Mouse (Mus musculus) retina, postnatal 1 day (tissue): ENCODE measurements at regions not wholly inside any gene's neighbourhood (a gene's known extent, or its start where the extent isn't known, plus 50 kb on each side); places are given as distances from the start of the nearest gene placed in this dataset.

Experiments
- DNase-seq: peaks from one replicate; pipeline ENCODE4 v3.0.0-alpha.2; 2012

- peak; percentile 58 for DNase-seq
Observed at GRCm38 (mm10) chr5:111957698-111958097, 224.0 kb downstream of the Gm26897 start.

- DNase-seq = peak; percentile 87
Observed at GRCm38 (mm10) chr5:111958226-111958625, 224.5 kb downstream of the Gm26897 start.

GRCm38 (mm10) chr5:111965311-111965710, 231.6 kb downstream of the Gm26897 start:
- DNase-seq = no peak

GRCm38 (mm10) chr5:111968121-111968520, 234.4 kb downstream of the Gm26897 start:
- DNase-seq = no peak

GRCm38 (mm10) chr5:111968701-111969100, 235.0 kb downstream of the Gm26897 start:
- no peak for DNase-seq

GRCm38 (mm10) chr5:111971193-111971592, 237.5 kb downstream of the Gm26897 start:
- no peak for DNase-seq

GRCm38 (mm10) chr5:111971952-111972351, 238.2 kb downstream of the Gm26897 start:
- no peak for DNase-seq

GRCm38 (mm10) chr5:111975686-111976085, 242.0 kb downstream of the Gm26897 start:
- peak; percentile 75 for DNase-seq

- peak; percentile 24 for DNase-seq
Observed at GRCm38 (mm10) chr5:111979601-111980000, 245.9 kb downstream of the Gm26897 start.

- no peak for DNase-seq
Observed at GRCm38 (mm10) chr5:111982106-111982505, 248.4 kb downstream of the Gm26897 start.

- no peak for DNase-seq
Observed at GRCm38 (mm10) chr5:111985997-111986396, 252.3 kb downstream of the Gm26897 start.

- DNase-seq = peak; percentile 25
Observed at GRCm38 (mm10) chr5:111987036-111987435, 253.3 kb downstream of the Gm26897 start.

- no peak for DNase-seq
Observed at GRCm38 (mm10) chr5:111991805-111992204, 258.1 kb downstream of the Gm26897 start.

GRCm38 (mm10) chr5:111993221-111993620, 259.1 kb downstream of the Cryba4 start:
- DNase-seq = no peak

- DNase-seq = peak; percentile 48
Observed at GRCm38 (mm10) chr5:111993930-111994329, 258.4 kb downstream of the Cryba4 start.

- peak; percentile 30 for DNase-seq
Observed at GRCm38 (mm10) chr5:111996806-111997205, 255.5 kb downstream of the Cryba4 start.

GRCm38 (mm10) chr5:112001742-112002701, 250.3 kb downstream of the Cryba4 start:
- peak; percentile 99 for DNase-seq

GRCm38 (mm10) chr5:112002856-112003660, 249.3 kb downstream of the Cryba4 start:
- peak; percentile 70 for DNase-seq

GRCm38 (mm10) chr5:112004041-112004440, 248.3 kb downstream of the Cryba4 start:
- no peak for DNase-seq

- peak; percentile 57 for DNase-seq
Observed at GRCm38 (mm10) chr5:112012505-112013164, 239.7 kb downstream of the Cryba4 start.

- no peak for DNase-seq
Observed at GRCm38 (mm10) chr5:112018925-112019324, 233.4 kb downstream of the Cryba4 start.

GRCm38 (mm10) chr5:112020882-112021281, 231.4 kb downstream of the Cryba4 start:
- DNase-seq = peak; percentile 89

- peak; percentile 86 for DNase-seq
Observed at GRCm38 (mm10) chr5:112029955-112030354, 222.4 kb downstream of the Cryba4 start.
